Mouse (Mus musculus) liver, embryonic 16.5 days (tissue): ENCODE data around the gene Stra6l. TPM values are rescaled to one million over a fixed set of nuclear protein-coding genes. Genes with fewer than 3 reads are reported as not detected.

ENCODE experiments used
- ATAC-seq: fragments of 200-750 bp; cut with Nextera tagmentation; 2 replicates; pipeline ENCODE4 v1.8.0; 2017; ENCODE audit warnings: low read depth, mild to moderate bottlenecking, moderate number of reproducible peaks, moderate library complexity
- H3K27ac ChIP-seq: fragments of 300-500 bp; sonication (generic); 2 replicates; pipeline ENCODE4 v1.5.1; 2014; ENCODE audit warnings: mild to moderate bottlenecking, low read length
- H3K27me3 ChIP-seq: fragments of 300-500 bp; sonication (generic); 2 replicates; pipeline ENCODE4 v1.6.1; 2014; ENCODE audit warnings: low read depth, low read length, mixed read lengths; ENCODE audit not compliant: control insufficient read depth, insufficient read depth
- H3K36me3 ChIP-seq: fragments of 300-500 bp; sonication (generic); 2 replicates; pipeline ENCODE4 v1.6.1; 2014; ENCODE audit warnings: mild to moderate bottlenecking; ENCODE audit not compliant: control insufficient read depth, insufficient read depth
- H3K4me1 ChIP-seq: fragments of 300-500 bp; sonication (generic); 2 replicates; pipeline ENCODE4 v1.6.1; 2014; ENCODE audit warnings: low read depth, low read length, mixed read lengths; ENCODE audit not compliant: control insufficient read depth
- H3K4me2 ChIP-seq: fragments of 300-500 bp; sonication (generic); 2 replicates; pipeline ENCODE4 v1.6.1; 2014; ENCODE audit warnings: low read depth, low read length, mixed read lengths
- H3K4me3 ChIP-seq: fragments of 300-500 bp; sonication (generic); 2 replicates; pipeline ENCODE4 v1.5.1; 2014; ENCODE audit warnings: low read depth, mild to moderate bottlenecking, low read length
- H3K9ac ChIP-seq: fragments of 300-500 bp; sonication (generic); 2 replicates; pipeline ENCODE4 v1.6.1; 2014; ENCODE audit warnings: low read depth, low read length
- H3K9me3 ChIP-seq: fragments of 300-500 bp; sonication (generic); replicated peaks from 2 replicates; pipeline ENCODE4 v1.6.1; 2016; ENCODE audit warnings: low read length; ENCODE audit not compliant: control insufficient read depth
- WGBS: fragments of 180-500 bp; shearing (Covaris S2); extraction: QIAGEN DNeasy Blood & Tissue Kit; methylation state at CpG from one replicate; pipeline ENCODE4 v1.1.7; 2014; ENCODE audit not compliant: insufficient replicate concordance; 5-methylcytosine and 5-hydroxymethylcytosine counted together
- polyA plus RNA-seq: library from polyadenylated mRNA; unstranded; fragments of >200 nt; fragmentation: Nextera tagmentation; extraction: Ambion mirVana; gene quantifications from 2 replicates; pipeline ENCODE4 v1.2.1, GENCODE M21; 2015

The Stra6l gene
- polyA plus RNA-seq, 1 experiment from 2014 or later = 9.4 TPM

DNA sequence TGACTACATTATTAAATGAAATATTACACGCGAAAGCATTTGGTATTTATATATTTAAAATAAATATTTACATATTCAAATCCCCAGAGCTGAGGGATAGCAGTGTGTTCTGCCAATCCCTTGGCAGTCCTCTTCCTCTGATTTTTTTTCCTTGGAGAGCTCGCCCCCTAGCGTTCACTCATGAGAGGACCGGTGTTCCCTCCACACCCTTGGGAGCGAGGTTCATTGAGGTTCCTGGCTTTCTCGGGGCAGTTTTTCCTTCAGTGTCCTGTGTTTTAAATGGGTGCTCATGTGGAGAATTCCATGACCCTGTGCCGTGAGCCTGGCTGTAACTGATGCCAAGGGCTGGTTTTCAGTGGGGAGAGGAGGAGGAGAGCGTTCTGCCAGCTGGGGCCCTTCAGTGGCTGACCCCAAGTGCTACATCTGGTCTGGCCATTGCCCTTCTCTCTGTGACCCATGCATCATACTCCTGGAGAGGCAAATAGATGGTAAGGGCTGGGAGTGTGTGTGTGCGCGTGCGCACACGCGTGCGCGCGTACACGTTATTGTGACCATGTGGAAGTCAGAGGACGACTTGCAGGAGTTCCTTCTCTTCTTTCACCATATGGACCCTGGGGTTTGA is 7.5 kb downstream of the Stra6l start:
- Histone ChIP-seq H3K36me3 (no peaks in the 10 kb centered on the region), H3K4me2 (no peak overlapping the region), H3K4me1 (no peaks in the 10 kb centered on the region; the same call in 1 of the 2 replicates), H3K27ac (no peak overlapping the region), H3K27me3 (no peaks in the 10 kb centered on the region), H3K9ac (no peak overlapping the region), H3K4me3 (no peak overlapping the region), H3K9me3 (no peaks in the 10 kb centered on the region)
- ATAC-seq = no peak
- 42% methylated on average over 19 of the region's 19 CpGs for WGBS

GRCm38 (mm10) chr4:45861160-45861559 is 12.7 kb downstream of the Stra6l start:
- 35% methylated on average over 5 of the region's 5 CpGs for WGBS
- no peak overlapping the region for H3K4me3 ChIP-seq
- H3K4me1 ChIP-seq = no peaks in the 10 kb centered on the region
- H3K36me3 ChIP-seq = no peaks in the 10 kb centered on the region
- no peak for ATAC-seq
- no peak overlapping the region for H3K4me2 ChIP-seq
- no peak overlapping the region for H3K9ac ChIP-seq
- H3K27me3 ChIP-seq = no peaks in the 10 kb centered on the region
- no peak overlapping the region for H3K27ac ChIP-seq
- H3K9me3 ChIP-seq = no peaks in the 10 kb centered on the region

- H3K27me3 ChIP-seq = no peaks in the 10 kb centered on the region
- H3K4me1 ChIP-seq = no peaks in the 10 kb centered on the region
- 67% methylated on average over 8 of the region's 8 CpGs for WGBS
- no peaks in the 10 kb centered on the region for H3K9me3 ChIP-seq
- no peak overlapping the region for H3K27ac ChIP-seq
- H3K4me3 ChIP-seq = no peak overlapping the region
- H3K4me2 ChIP-seq = no peak overlapping the region
- no peak overlapping the region for H3K9ac ChIP-seq
- no peak for ATAC-seq
- H3K36me3 ChIP-seq = no peaks in the 10 kb centered on the region
Observed at GRCm38 (mm10) chr4:45867416-45867815, 19.0 kb downstream of the Stra6l start.

GRCm38 (mm10) chr4:45869021-45869815 is 20.8 kb downstream of the Stra6l start:
- H3K36me3 ChIP-seq = peaks cover 2% of the 10 kb centered on the region; the same call in 1 of the 2 replicates

DNA sequence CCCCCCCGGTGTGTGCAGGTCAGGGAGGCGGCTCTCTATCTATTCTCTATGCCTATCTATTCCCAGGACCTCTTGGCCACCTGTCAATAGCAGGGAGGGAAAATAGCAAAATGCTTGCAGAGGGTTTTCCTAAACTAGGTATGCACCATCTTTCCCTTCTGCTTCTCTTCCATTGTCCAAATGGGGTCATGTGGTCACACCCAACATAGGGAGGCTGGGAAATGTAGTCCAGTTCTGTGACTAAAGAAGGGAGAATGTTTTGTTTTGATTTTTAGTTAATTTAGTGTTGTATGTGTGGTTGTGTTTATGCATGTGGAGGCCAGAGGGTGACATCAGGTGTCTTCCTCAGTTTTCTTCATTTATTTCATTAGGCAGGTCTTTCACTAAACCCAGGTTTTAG is 23.7 kb downstream of the Stra6l start:
- ATAC-seq = no peak
- Histone ChIP-seq H3K27me3 (no peaks in the 10 kb centered on the region), H3K4me1 (no peaks in the 10 kb centered on the region), H3K27ac (no peak overlapping the region), H3K9ac (no peak overlapping the region), H3K9me3 (no peaks in the 10 kb centered on the region; the same call in 1 of the 2 replicates), H3K36me3 (peaks cover 13% of the 10 kb centered on the region), H3K4me3 (no peak overlapping the region), H3K4me2 (no peak overlapping the region)
- WGBS = 49% methylated on average over 2 of the region's 2 CpGs

More at GRCm38 (mm10) chr4:45869021-45869815, 20.8 kb downstream of the Stra6l start:
- ATAC-seq = no peak
- Histone ChIP-seq H3K4me3 (no peak overlapping the region), H3K9me3 (no peaks in the 10 kb centered on the region), H3K27me3 (no peaks in the 10 kb centered on the region), H3K4me2 (no peak overlapping the region), H3K4me1 (no peaks in the 10 kb centered on the region), H3K9ac (no peak overlapping the region), H3K27ac (no peak overlapping the region)
- WGBS = 39% methylated on average over 24 of the region's 24 CpGs

GRCm38 (mm10) chr4:45878929-45879328 is 30.5 kb downstream of the Stra6l start:
- Histone ChIP-seq H3K4me3 (no peak overlapping the region), H3K9me3 (no peaks in the 10 kb centered on the region; the same call in 1 of the 2 replicates), H3K27ac (no peak overlapping the region), H3K4me2 (no peak overlapping the region), H3K9ac (no peak overlapping the region), H3K4me1 (no peaks in the 10 kb centered on the region), H3K36me3 (peaks cover 12% of the 10 kb centered on the region), H3K27me3 (no peaks in the 10 kb centered on the region)
- ATAC-seq = no peak
- 35% methylated on average over 5 of the region's 5 CpGs for WGBS

DNA sequence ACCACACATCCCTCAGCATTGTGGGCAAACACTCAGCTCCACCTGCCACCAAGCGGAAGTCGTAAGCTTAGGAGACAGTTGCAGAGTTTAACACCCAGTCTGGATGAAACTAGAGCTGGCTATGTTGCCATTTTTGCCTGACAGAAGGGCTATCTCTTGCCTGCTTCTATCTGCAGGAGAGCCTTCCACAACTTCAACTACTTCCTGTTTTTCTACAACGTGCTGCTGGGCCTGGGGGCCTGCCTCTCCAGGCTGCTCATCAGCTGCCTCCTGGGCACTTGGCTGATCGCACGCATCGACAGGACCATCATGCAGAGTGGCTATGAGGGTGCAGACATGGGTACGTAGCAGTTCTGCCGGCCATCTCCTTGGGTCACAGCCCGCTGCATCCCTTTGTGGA is 34.1 kb downstream of the Stra6l start:
- 40% methylated on average over 9 of the region's 9 CpGs for WGBS
- no peak overlapping the region for H3K9ac ChIP-seq

DNA sequence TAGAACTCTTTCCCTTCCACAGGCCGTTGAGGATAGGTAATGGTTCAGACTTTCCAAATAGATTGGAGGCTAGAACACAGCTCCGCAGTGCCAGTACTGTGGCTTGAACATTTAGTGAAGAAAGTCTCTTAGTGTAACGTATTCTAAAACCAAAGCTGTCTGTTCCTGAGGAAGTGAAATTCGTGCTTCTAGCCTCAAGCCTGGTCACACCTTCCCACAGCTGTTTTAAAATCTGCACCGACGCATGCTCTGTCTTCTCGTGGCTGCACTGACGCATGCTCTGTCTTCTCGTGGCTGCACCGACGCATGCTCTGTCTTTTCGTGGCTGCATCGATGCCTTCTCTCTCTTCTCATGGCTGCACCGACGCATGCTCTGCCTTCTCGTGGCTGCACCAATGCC is 34.8 kb downstream of the Stra6l start:
- Histone ChIP-seq H3K4me3 (no peak overlapping the region), H3K27ac (no peak overlapping the region), H3K4me1 (no peaks in the 10 kb centered on the region), H3K36me3 (no peaks in the 10 kb centered on the region), H3K9me3 (no peaks in the 10 kb centered on the region), H3K27me3 (no peaks in the 10 kb centered on the region), H3K4me2 (no peak overlapping the region), H3K9ac (no peak overlapping the region)
- no peak for ATAC-seq
- WGBS = 75% methylated on average over 16 of the region's 16 CpGs

More for the DNA sequence above, 34.1 kb downstream of the Stra6l start:
- no peaks in the 10 kb centered on the region for H3K27me3 ChIP-seq
- H3K4me1 ChIP-seq = no peaks in the 10 kb centered on the region
- no peak overlapping the region for H3K4me3 ChIP-seq
- H3K36me3 ChIP-seq = no peaks in the 10 kb centered on the region
- no peak for ATAC-seq
- H3K9me3 ChIP-seq = no peaks in the 10 kb centered on the region
- no peak overlapping the region for H3K27ac ChIP-seq
- H3K4me2 ChIP-seq = no peak overlapping the region

GRCm38 (mm10) chr4:45889487-45889886 is 41.0 kb downstream of the Stra6l start:
- no peak overlapping the region for H3K4me2 ChIP-seq
- H3K9me3 ChIP-seq = no peaks in the 10 kb centered on the region
- no peak overlapping the region for H3K9ac ChIP-seq
- no peak overlapping the region for H3K4me3 ChIP-seq
- WGBS = 60% methylated on average over 6 of the region's 6 CpGs
- ATAC-seq = no peak
- H3K36me3 ChIP-seq = no peaks in the 10 kb centered on the region
- no peaks in the 10 kb centered on the region for H3K4me1 ChIP-seq
- H3K27ac ChIP-seq = no peak overlapping the region
- H3K27me3 ChIP-seq = no peaks in the 10 kb centered on the region
